Mouse (Mus musculus): ENCODE results near the gene Zkscan6. TPM values are rescaled to one million over a fixed set of nuclear protein-coding genes. Genes with fewer than 3 reads are reported as not detected.

The Zkscan6 gene
- total RNA-seq, 2 experiments from 2014 or later = 4.9 to 6.0 TPM

DNA sequence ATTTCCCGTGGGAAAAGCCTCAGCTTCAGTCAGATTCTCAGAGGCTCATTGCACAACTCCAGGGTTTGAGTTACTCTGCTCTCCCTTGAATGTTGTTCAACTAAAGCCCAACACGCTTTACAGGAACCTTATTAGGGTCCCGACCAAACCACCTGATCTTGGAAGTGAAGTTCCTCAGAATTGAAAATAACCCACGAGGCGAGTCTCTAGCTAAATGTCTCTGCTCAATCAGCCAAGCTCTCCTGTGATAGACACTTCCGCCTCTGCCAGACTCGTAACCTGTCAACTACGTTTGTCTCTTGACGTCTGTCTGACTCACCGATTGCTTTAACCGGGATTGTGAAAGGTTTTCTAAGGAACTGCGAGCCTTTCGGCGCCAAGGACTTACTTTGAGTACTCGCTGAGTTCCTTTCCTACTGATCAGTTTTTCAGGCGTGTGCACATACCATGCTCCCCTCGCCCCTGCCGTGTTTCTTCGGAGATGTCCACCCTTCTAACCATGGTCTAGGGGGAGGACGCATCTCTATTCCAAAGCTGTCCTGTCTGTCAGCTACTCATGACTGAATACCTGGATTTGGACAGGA is 562 bp upstream of the Zkscan6 start:
- DNase-seq = peak; percentile 11 to 23
- intact Hi-C loops (cut with DNase I) = loop anchor here (2.0 kb wide), 1 partner anchor 18 kb away; the partner anchor contains the start of gene Map2k4

DNA sequence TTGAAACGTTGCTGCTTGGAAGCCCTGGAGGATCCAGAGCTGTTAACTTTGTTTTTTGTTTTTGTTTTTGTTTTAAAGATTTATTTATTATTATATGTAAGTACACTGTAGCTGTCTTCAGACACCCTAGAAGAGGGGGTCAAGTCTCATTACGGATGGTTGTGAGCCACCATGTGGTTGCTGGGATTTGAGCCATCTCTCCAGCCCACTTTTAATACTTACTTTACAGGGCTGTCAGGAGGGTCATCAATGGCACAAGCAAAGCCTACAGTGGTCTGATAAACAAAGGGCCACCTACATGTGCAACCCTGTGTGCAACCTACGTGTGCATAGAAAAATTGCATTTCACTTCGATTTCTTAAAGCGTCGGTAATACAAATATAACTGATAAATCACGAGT is 626 bp downstream of the Zkscan6 start:
- no peak for DNase-seq

DNA sequence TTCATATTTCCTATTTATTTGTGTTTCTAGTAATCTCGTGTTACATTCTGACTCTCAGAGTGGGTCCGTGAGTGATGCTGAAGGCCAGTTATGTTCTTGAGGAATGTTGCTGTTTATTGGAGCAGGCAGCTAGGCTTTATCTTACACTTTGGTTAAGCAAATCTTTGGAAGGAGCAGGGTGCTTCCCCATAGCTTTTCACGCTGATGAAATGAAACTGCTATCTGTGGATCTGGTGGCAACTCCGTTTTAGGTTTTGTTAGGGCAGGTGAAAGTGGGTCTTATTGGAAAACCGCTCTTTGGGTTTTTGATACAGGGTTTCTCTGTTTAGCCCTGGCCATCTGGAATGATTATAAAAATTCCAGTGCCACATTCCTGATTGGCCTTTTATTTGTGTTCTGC is 5.1 kb downstream of the Zkscan6 start:
- intact Hi-C loops (cut with DNase I) = no loop called here

More for the DNA sequence above, 626 bp downstream of the Zkscan6 start:
- intact Hi-C loops (cut with DNase I) = loop anchor here (2.0 kb wide), 1 partner anchor 19 kb away; the partner anchor contains the start of gene Map2k4

DNA sequence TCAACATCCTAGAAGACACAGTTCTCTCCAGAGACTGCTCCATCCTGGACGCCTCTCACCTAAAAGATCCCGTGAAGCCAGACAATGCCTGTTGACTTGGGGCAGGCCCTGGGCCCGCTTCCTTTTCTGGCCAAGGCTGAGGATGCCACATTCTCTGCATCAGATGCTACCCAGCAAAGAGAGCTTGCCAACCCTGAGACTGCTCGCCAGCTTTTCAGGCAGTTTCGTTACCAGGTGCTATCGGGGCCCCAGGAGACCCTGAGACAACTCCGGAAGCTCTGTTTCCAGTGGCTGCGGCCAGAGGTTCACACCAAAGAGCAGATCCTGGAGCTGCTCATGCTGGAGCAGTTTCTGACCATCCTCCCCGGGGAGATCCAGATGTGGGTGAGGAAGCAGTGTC is 7.4 kb downstream of the Zkscan6 start:
- DNase-seq = no peak
- intact Hi-C loops (cut with DNase I) = no loop called here

More for the DNA sequence above, 5.1 kb downstream of the Zkscan6 start:
- no peak for DNase-seq

DNA sequence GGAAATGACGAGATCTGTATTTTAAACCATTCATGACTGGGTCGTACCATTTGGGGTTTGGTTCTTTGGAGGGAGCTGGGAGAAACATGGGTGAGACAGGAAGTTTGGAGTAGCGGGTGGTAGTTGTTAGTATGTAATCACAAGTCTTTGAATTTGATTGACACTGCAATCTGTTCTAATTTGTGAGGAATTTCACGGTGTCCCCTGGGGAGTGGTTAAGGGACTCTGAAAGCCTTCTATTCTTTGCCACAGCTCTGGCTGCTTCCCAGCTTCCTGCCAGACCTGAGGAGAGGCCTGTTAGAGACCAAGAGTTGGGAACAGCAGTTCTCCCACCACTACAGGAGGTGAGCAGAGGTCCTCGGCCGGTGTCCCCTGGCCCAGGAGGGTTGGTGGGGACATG is 9.3 kb downstream of the Zkscan6 start:
- intact Hi-C loops (cut with DNase I) = no loop called here
- no peak for DNase-seq

DNA sequence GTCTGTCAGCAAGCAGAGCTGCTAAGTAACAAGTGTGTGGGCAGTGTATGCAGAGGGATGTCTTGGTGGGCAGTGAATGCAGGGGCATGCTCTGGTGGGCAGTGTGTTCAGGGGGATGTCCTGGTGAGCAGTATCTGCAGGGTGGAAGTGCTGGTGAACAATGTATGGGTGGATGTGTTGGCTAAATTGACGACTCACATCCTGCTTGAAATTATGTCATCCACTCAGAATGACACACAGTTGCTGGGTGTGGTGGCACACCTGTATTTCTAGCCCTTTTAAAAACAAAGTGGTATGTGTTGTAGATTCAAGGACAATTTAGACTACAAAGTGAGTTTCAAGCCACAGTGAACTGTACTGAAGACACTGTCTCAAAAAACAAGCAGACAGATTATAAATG is 11.2 kb downstream of the Zkscan6 start:
- intact Hi-C loops (cut with DNase I) = no loop called here
- DNase-seq = no peak

DNA sequence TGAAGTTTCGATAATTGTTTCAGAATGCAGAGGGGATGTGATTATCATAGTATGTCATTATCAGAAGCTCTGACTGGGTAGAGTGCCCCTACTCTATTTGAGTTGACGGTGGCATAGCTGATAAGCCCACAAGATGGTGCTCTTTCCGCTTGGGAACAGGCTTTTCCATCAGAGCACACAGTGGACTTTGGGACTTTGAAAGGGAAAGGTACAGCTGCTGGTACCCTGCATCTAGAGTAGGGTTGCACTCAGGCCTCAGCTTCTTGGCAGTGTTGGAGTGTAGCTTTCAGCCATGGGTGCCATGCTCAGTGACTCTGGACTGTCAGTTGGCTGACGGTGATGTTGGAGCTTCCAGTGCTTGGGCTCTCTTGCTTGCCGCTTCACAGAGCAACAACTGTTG is 13.3 kb downstream of the Zkscan6 start:
- intact Hi-C loops (cut with DNase I) = loop anchor here (5.0 kb wide), 1 partner anchor 1052 kb away; no protein-coding TSS in a partner anchor

DNA sequence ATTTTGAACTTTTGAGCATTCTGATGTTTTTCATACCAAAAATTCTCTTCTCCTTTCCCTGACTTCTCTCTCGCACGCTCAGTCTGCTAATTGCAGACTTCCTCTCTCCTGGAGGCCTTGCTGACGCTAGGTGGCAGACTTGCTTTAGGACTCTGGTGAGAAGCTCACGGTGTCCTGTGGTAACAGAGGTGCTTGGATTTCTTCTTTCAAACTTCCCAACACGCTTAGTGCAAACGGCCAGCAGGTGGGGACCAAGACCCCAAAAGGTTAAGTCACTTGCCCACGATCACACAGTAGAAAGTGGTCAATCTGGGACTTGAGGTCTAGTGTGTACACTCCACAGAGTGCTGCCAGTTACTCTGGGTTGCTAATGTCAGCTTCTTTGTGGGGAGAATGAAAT is 13.9 kb downstream of the Zkscan6 start:
- DNase-seq = peak; percentile 63 to 80
- intact Hi-C loops (cut with DNase I) = loop anchor here (5.0 kb wide), 1 partner anchor 1051 kb away; no protein-coding TSS in a partner anchor

More for the DNA sequence above, 13.3 kb downstream of the Zkscan6 start:
- DNase-seq = no peak

DNA sequence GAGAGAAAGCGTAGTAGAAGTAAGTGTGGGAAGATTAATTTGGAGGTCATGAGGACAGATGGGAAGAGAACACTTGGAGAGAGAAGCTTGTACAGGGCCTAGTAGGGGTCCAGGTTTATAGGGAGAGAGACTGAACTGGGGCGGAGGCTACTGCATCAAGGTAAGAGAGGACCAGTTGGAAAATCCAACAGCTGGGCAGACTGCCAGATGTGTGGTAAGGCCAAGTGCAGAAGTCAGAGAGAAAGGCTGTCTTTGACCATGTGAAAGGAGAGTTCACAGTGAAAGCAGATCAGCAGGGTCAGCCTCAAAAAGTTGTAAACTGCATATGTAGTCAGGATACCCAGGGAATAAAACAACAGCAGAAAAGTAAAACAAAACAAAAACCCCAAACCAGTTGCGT is 17.6 kb downstream of the Zkscan6 start:
- DNase-seq = no peak
- intact Hi-C loops (cut with DNase I) = loop anchor here (5.0 kb wide), 1 partner anchor 1048 kb away; no protein-coding TSS in a partner anchor

DNA sequence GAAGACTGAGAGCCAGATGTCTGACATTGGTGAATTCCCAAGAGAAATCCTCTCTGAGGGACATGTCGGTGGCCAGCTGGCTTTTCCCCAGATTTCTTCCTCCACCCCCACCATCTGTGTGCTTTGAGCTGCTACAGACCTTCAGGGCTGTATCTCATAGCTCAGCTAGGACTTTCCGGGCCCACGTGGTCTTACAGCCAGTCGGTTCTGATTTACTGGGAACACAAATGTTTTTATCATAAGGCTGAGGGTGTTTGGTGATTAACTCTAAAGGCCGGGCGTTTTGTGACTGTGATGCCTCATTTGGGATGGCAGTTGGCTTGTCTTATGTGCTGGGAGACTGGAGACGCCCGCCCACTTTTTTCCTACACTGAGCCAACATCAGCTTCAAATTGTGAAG is 32.0 kb downstream of the Zkscan6 start:
- intact Hi-C loops (cut with DNase I) = no loop called here
- peak; percentile 9 to 19 for DNase-seq

DNA sequence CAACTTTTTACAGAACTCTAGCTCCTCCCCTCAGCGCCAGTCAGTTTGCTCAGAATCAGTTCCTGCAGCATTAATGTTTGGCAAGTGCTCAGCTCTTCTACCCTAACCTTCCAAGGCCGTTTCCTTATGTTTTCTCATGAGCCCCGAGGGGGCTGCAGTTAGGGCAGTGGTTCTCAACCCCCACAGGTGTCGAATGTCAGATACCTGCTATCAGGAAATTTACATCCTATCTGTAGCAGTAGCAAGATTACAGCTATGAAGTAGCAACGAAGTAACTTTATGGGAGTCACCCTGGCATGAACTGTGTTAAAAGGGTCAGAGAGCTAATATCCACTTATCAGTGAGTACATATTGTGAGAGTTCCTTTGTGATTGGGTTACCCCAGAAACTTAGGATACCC is 39.5 kb downstream of the Zkscan6 start:
- intact Hi-C loops (cut with DNase I) = no loop called here
- DNase-seq = no peak

DNA sequence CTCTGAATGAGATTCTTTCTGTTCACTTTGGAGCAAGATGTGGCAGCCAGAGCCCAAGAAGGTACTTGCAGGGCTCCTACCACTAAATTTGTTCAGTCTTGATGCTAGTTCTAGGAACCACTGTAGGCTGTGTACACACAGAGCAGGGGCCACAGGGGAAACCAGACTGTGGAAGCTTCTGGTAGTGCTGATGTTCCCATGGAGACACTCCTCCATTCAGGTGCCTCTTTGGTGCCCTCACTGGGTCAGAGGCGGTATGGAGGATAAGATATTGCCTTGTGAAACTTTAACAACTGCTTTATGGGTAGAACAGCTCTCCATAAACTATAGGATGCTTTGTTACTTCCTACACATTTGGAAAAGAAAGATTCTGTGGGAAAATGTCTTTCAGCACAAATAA is 45.1 kb downstream of the Zkscan6 start:
- DNase-seq = peak in 1 of 2 experiments; percentile 11
- intact Hi-C loops (cut with DNase I) = no loop called here

DNA sequence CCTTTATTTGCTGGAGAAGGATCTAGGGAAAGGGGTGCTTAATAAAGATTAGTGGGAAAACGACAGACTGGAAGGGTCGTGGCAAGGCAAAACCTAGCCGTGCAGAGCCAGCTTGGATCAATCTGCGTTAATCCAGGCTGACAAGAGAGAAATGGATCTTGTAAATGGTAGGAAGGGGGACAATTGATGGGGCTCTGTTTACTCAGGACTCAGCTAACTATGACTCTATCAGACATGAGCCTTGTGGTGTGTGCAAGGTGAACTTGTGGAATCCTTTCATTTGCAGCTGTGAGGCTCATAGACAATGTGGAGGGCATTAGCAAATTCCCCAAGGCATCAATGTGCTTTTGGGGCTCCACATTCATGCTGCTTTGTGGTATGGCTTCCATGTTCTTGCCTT is 54.5 kb downstream of the Zkscan6 start:
- intact Hi-C loops (cut with DNase I) = no loop called here

DNA sequence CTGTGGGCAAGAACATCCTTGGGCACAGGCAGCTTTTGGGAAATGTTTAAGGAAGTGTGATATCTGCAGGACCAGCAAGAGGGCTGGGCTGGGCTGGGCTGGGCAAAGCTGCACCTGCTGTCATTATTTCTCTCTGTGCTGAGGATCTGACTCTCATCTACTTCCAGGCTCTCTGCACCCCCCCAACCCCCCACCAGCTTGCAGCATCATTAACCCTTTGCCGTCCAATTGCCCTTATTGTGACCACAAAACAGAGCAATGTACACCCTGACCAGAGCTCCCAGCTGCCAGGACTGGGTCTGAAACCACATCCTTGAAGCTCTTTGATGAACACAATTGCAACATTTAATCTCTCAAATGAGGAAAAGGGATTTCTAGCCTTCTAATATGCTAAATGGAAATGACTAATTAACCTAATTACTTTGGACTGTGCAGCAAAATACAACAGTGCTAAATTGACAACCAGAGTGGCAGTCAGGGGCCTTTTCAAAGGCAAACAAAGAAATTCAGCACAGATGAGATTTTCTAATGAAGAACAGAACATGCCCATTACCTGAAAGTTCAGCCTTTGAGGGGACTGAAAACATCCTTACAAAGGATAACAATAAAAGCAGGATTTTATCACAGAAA is 70.3 kb downstream of the Zkscan6 start:
- intact Hi-C loops (cut with DNase I) = no loop called here
- DNase-seq = no peak

More for the DNA sequence above, 54.5 kb downstream of the Zkscan6 start:
- DNase-seq = no peak

Other genes with a start within 250 kb of the Zkscan6 start
- 10 to 100 TPM; 47.4 to 47.5 TPM for gene Map2k4, start 18.9 kb upstream of the Zkscan6 start, total RNA-seq (2021)

All from heart, postnatal 14 days (tissue).